Mouse (Mus musculus): ENCODE measurements around the gene Rabl3. TPM values are rescaled to one million over a fixed set of nuclear protein-coding genes. Genes with fewer than 3 reads are reported as not detected.

The Rabl3 gene
- polyA plus RNA-seq, 2 experiments: 3.8 to 14.0 TPM

DNA sequence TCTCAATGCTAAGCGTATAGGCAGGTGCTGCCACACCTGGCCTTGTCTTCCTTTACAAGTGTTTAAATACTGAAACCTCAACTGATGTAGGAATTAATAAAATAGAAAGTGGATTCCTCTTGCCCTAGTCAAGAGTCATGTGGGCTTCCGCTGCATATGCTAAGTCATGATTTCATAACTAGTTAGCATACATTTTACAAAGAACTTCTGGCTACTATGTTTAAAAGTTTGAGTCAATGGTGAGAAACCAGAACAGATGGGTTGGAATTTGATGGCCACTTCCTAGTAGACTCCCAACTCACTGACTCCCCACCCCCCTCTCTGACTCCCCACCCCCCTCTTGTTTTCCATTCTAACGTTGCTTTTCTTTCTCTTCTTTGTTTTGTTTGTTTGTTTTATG is 59.6 kb downstream of the Rabl3 start:
- Histone ChIP-seq H3K36me3 (replicated peaks; ENCODE audit: control insufficient read depth, insufficient read depth, low read depth) (no peaks in the 10 kb centered on the region), H3K9me3 (ENCODE audit: control insufficient read depth, low read length) (no peaks in the 10 kb centered on the region), H3K4me3 (ENCODE audit: insufficient read depth in 1 of 2, low read depth in 2 of 2, low read length in 2 of 2) (no peak overlapping the region), H3K27me3 (ENCODE audit: control insufficient read depth, insufficient read depth, low read length) (no peaks in the 10 kb centered on the region), H3K4me2 (ENCODE audit: low read depth) (no peak overlapping the region), H3K4me1 (replicated peaks; ENCODE audit: control insufficient read depth in 2 of 2, insufficient read depth in 2 of 2, low read length in 1 of 2) (no peaks in the 10 kb centered on the region), H3K27ac (no peak overlapping the region), H3K9ac (replicated peaks) (no peak overlapping the region)
- TF ChIP-seq CTCF (IDR thresholded peaks at IDR 0.05; ENCODE audit: low read depth): no peak
- no peak for TF ChIP-seq EP300 (IDR thresholded peaks at IDR 0.05; ENCODE audit: low read depth)
- no peak for DNase-seq (ENCODE audit: low read depth in 3 of 3, low spot score in 3 of 3)
- no peak for ATAC-seq (ENCODE audit: insufficient read depth)
- 60% methylated on average over 3 of the region's 3 CpGs for WGBS (ENCODE audit: insufficient replicate concordance)

DNA sequence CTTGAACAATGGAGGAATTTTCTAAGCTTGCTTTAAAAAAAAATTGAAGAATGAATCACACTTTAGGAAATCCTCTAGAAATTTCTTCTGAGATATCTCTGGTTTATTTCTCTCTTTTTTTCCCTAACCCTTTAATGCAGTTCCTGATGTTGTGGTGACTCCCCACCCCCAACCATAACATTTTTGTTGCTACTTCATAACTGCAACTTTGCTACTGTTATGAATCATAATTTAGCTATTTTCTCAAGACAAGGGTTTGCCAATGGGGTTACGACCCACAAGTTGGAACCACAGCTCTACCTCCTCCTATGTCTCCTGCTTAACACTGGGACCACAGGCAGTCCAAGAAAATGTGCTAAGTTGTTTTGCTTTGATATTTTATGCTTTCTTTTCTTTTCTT is 63.7 kb downstream of the Rabl3 start:
- Histone ChIP-seq H3K27me3 (ENCODE audit: control insufficient read depth, insufficient read depth, low read length) (no peaks in the 10 kb centered on the region), H3K27ac (no peak overlapping the region), H3K9me3 (ENCODE audit: control insufficient read depth, low read length) (no peaks in the 10 kb centered on the region), H3K4me3 (ENCODE audit: insufficient read depth in 1 of 2, low read depth in 2 of 2, low read length in 2 of 2) (no peak overlapping the region), H3K4me1 (replicated peaks; ENCODE audit: control insufficient read depth in 2 of 2, insufficient read depth in 2 of 2, low read length in 1 of 2) (no peaks in the 10 kb centered on the region), H3K9ac (replicated peaks) (no peak overlapping the region), H3K36me3 (replicated peaks; ENCODE audit: control insufficient read depth, insufficient read depth, low read depth) (no peaks in the 10 kb centered on the region), H3K4me2 (ENCODE audit: low read depth) (no peak overlapping the region)
- TF ChIP-seq EP300 (IDR thresholded peaks at IDR 0.05; ENCODE audit: low read depth): no peak
- ATAC-seq (ENCODE audit: insufficient read depth): no peak
- WGBS (ENCODE audit: insufficient replicate concordance): 76% methylated on average over 1 of the region's 1 CpGs
- no peak for DNase-seq (ENCODE audit: low read depth in 3 of 3, low spot score in 3 of 3)

DNA sequence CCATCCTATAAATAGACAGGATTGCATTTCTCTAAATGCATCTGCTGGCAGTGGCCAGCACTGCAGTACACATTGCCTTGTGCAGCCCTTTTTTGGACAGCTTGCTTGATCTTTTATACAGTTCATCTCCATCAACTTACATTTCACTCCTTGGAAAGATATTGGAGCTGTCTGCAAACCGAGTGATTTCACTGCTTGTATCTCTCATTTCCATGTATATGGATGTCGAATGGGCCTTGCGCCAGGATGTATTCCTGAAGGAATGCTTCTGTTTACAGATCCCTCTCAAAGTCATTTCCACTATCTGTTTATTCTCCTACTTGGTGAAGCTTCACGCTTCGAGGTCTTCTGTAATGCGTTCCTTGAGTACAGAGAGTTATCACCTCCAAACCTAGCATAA is 64.6 kb downstream of the Rabl3 start:
- Histone ChIP-seq H3K9me3 (ENCODE audit: control insufficient read depth, low read length) (no peaks in the 10 kb centered on the region), H3K27ac (no peak overlapping the region), H3K4me3 (ENCODE audit: insufficient read depth in 1 of 2, low read depth in 2 of 2, low read length in 2 of 2) (no peak overlapping the region), H3K36me3 (replicated peaks; ENCODE audit: control insufficient read depth, insufficient read depth, low read depth) (no peaks in the 10 kb centered on the region), H3K9ac (replicated peaks) (no peak overlapping the region), H3K4me1 (replicated peaks; ENCODE audit: control insufficient read depth in 2 of 2, insufficient read depth in 2 of 2, low read length in 1 of 2) (no peaks in the 10 kb centered on the region), H3K4me2 (ENCODE audit: low read depth) (no peak overlapping the region), H3K27me3 (ENCODE audit: control insufficient read depth, insufficient read depth, low read length) (no peaks in the 10 kb centered on the region)
- no peak for TF ChIP-seq CTCF (IDR thresholded peaks at IDR 0.05; ENCODE audit: low read depth)
- TF ChIP-seq EP300 (IDR thresholded peaks at IDR 0.05; ENCODE audit: low read depth): no peak
- no peak for ATAC-seq (ENCODE audit: insufficient read depth)
- 62% methylated on average over 6 of the region's 6 CpGs for WGBS (ENCODE audit: insufficient replicate concordance)
- no peak for DNase-seq (ENCODE audit: low read depth in 3 of 3, low spot score in 3 of 3)

DNA sequence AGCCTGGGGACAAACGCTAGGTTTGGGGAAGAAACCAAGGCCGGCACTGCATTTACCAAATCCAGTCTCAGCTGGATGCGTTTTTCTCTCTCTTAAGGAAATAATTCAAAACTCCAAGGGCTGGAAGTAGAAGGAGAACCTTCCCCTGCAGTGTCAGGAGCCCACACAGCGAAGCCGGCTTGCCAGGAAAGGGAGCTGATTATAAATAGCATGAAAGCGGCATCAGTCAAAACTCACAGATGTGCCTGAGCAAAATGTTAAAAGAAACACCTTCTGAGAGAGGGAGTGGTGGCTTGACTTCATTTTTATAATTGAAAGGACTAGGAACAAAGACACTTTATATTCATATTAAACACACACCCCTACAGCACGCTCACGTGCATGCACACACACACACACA is 70.6 kb downstream of the Rabl3 start:
- no peaks in the 10 kb centered on the region for H3K9me3 ChIP-seq (ENCODE audit: control insufficient read depth, low read length)
- no peak overlapping the region for H3K27ac ChIP-seq
- no peak overlapping the region for H3K4me3 ChIP-seq (ENCODE audit: insufficient read depth in 1 of 2, low read depth in 2 of 2, low read length in 2 of 2)
- ATAC-seq (ENCODE audit: insufficient read depth): no peak
- no peak for TF ChIP-seq CTCF (IDR thresholded peaks at IDR 0.05; ENCODE audit: low read depth)
- TF ChIP-seq EP300 (IDR thresholded peaks at IDR 0.05; ENCODE audit: low read depth): no peak
- H3K9ac ChIP-seq (replicated peaks): no peak overlapping the region
- 76% methylated on average over 8 of the region's 8 CpGs for WGBS (ENCODE audit: insufficient replicate concordance)
- no peak for DNase-seq (ENCODE audit: low read depth in 3 of 3, low spot score in 3 of 3)
- no peaks in the 10 kb centered on the region for H3K36me3 ChIP-seq (replicated peaks; ENCODE audit: control insufficient read depth, insufficient read depth, low read depth)
- no peaks in the 10 kb centered on the region for H3K4me1 ChIP-seq (replicated peaks; ENCODE audit: control insufficient read depth in 2 of 2, insufficient read depth in 2 of 2, low read length in 1 of 2)
- no peak overlapping the region for H3K4me2 ChIP-seq (ENCODE audit: low read depth)
- H3K27me3 ChIP-seq (ENCODE audit: control insufficient read depth, insufficient read depth, low read length): no peaks in the 10 kb centered on the region

DNA sequence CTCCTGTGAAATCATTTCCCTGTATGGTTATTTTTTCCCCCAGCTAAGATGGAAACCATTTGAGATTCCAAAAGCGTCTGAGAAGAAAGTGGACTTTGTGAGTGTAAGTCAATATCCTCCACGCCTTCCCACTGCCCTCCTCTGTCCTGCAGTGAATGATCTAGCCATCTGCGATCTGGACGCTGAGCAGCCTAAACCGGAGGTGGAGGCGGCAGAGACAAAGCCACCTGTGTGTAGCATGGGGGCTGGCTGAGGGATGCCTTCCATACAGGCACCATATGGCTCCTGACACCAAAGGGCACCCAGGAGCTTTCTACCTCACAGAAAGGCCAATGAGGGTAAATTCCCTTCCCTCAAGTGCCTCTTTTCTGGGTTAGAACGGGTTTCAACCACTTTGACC is 71.4 kb downstream of the Rabl3 start:
- 66% methylated on average over 7 of the region's 7 CpGs for WGBS (ENCODE audit: insufficient replicate concordance)
- no peak overlapping the region for H3K27ac ChIP-seq
- TF ChIP-seq EP300 (IDR thresholded peaks at IDR 0.05; ENCODE audit: low read depth) (no peak), CTCF (IDR thresholded peaks at IDR 0.05; ENCODE audit: low read depth) (no peak)
- H3K9ac ChIP-seq (replicated peaks): no peak overlapping the region
- H3K27me3 ChIP-seq (ENCODE audit: control insufficient read depth, insufficient read depth, low read length): no peaks in the 10 kb centered on the region
- H3K4me2 ChIP-seq (ENCODE audit: low read depth): no peak overlapping the region
- DNase-seq (ENCODE audit: low read depth in 3 of 3, low spot score in 3 of 3) (no peak), ATAC-seq (ENCODE audit: insufficient read depth) (no peak)
- H3K9me3 ChIP-seq (ENCODE audit: control insufficient read depth, low read length): no peaks in the 10 kb centered on the region
- H3K4me1 ChIP-seq (replicated peaks; ENCODE audit: control insufficient read depth in 2 of 2, insufficient read depth in 2 of 2, low read length in 1 of 2): no peaks in the 10 kb centered on the region
- no peak overlapping the region for H3K4me3 ChIP-seq (ENCODE audit: insufficient read depth in 1 of 2, low read depth in 2 of 2, low read length in 2 of 2)
- H3K36me3 ChIP-seq (replicated peaks; ENCODE audit: control insufficient read depth, insufficient read depth, low read depth): no peaks in the 10 kb centered on the region

DNA sequence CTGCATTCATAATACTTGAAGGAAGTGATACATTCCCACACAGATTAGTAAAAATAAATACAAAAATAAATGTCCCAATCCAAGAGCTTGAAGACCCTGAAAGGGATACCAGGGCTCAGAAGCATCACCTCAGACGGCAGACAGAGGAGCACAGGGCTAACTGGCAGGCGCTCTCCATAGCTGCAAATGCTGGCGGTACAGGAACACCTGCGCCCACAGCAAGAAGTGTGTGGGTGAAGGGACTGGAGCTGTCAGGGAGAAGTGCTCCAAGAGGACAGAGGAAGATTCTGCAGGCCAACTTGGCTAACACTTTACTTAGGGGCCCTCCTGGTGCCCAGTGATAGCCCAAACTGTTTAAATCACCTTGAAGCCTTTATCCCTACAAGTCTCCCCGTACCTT is 72.3 kb downstream of the Rabl3 start:
- no peaks in the 10 kb centered on the region for H3K9me3 ChIP-seq (ENCODE audit: control insufficient read depth, low read length)
- DNase-seq (ENCODE audit: low read depth in 3 of 3, low spot score in 3 of 3): no peak
- H3K4me2 ChIP-seq (ENCODE audit: low read depth): no peak overlapping the region
- WGBS (ENCODE audit: insufficient replicate concordance): 68% methylated on average over 5 of the region's 5 CpGs
- no peak overlapping the region for H3K4me3 ChIP-seq (ENCODE audit: insufficient read depth in 1 of 2, low read depth in 2 of 2, low read length in 2 of 2)
- H3K27me3 ChIP-seq (ENCODE audit: control insufficient read depth, insufficient read depth, low read length): no peaks in the 10 kb centered on the region
- no peak overlapping the region for H3K27ac ChIP-seq
- TF ChIP-seq CTCF (IDR thresholded peaks at IDR 0.05; ENCODE audit: low read depth) (no peak), EP300 (IDR thresholded peaks at IDR 0.05; ENCODE audit: low read depth) (no peak)
- no peaks in the 10 kb centered on the region for H3K4me1 ChIP-seq (replicated peaks; ENCODE audit: control insufficient read depth in 2 of 2, insufficient read depth in 2 of 2, low read length in 1 of 2)
- ATAC-seq (ENCODE audit: insufficient read depth): no peak
- H3K36me3 ChIP-seq (replicated peaks; ENCODE audit: control insufficient read depth, insufficient read depth, low read depth): no peaks in the 10 kb centered on the region
- no peak overlapping the region for H3K9ac ChIP-seq (replicated peaks)

All from liver, embryonic 14.5 days (tissue).